Mouse (Mus musculus) embryo, embryonic 11 days (tissue): ENCODE data around the gene Entpd7.
A peak's percentile ranks its signal among the peaks of the same experiment; 100 is the strongest.

Source experiments
- DNase-seq: peaks from one replicate; pipeline ENCODE4 v3.0.0-alpha.2; 2015

The Entpd7 gene

DNA sequence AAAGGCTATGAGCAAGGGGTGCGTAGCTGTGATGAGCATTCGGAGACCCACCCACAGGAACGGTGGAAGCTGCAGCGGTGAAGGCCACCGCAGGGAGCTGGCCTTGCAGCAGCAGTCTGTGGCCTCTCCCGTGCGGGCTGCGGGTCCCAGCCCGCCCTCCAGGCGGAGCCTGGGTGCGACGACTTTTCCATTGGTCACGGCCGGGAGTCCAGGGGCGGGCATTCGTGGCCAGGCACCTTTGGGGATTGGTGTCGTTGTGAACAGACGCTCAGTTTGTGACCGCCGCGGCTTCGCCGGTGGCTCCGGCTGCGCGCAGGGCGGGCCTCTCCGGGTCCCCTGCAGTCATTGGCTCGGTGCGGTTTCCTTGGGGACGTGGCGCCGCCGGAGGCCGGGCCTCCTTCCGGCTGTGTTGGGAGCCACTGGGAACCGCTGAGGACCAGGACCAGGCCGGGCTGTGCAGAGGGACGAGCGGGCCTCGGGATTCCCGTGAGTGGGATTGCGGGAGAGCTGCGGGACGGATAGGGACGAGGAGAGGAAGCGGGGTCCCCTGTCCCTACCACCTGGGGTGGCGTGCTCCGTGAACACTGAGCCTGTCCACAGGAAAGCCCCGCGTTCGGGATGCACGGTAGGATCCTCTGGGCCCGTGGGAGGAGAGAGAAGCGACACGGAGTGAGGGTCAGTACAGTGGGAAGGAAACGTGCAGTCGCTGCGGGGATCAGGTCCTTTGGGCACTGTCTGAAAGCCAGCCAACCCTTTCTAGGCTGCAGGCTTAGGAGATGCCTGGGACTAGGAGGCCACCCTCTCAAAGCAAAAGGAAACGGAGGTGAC lies at the start of gene Entpd7:
TSS of gene Entpd7 (plus strand) at position 254 of the 828 bp plus-strand sequence.
- DNase-seq = peak; percentile 97

DNA sequence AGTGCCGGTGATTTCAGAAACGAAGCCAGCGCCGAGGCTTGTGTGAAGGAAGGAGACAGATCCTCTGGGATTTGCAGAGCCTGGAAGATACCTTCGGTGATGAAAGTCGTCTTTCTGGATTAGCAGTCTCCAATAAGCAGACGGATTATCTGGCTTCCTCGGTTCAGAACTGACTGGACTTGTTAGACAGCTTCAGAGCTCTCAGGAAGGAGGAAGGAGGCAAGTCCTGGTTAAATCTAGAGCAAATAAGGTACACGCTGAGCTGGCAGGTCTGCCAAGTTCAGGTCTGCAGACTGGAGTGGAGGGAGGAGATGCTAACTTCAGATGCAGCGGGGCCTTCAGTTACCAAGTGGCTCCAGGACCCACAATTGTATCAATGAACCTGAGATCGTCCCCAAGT lies 47.6 kb upstream of the Entpd7 start:
- DNase-seq = no peak

DNA sequence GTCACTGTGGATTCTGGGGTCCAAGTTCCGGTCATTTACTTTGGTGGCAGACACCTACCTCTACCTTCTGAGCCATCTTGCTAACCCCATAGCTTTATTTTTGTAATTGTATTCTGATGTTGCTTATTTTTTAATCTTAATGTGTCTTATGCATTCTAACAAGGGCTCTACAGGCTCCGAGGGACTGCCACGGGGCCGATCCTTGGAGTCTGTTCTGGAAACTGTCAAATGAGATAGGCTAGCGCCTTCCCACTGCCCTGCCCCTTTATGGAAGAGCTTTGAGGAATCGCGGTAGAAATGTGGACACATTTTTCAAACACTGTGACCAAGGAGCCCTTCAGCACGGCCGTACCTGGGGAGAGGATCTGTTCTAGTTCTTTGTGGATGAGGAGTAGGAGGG lies 46.6 kb upstream of the Entpd7 start:
- DNase-seq = no peak

DNA sequence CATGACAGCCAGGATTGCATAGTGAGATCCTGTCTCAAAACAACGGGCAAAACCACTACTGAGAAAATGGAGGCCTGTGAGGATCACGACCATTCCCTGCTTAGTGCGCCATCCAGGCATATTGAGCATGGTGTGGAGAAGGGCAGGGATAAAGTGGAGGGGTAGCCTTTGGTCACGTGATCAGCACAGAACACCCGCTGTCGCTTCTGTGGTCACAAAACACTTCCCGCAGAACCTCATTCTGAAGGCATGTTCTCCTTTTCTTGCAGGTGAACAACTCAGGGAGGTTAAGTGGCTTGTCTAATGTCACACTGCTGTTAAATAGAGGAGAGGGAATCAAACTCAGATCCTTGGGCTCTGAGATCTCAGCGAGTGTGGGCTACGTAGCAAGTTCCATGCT lies 44.0 kb upstream of the Entpd7 start:
- DNase-seq = no peak

DNA sequence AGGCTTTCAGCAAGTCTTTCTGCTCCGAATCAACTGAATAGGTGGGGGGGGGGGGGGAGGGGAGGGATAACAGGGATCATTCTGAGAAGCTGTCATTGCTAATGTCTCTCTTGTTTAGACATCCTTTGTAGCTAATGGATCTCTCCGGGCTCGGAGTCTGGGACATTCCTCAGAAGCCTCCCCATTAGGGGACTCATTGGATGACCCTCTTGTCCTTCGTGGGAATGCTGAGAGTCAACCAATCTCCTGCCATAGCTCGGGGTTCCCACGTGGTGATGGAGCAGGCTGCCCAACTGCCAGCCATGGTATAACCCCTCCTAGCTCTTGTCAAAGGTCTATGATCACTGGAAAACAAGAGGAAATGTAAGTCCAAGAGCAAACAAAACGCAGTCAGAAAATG lies 42.6 kb upstream of the Entpd7 start:
- DNase-seq = no peak

DNA sequence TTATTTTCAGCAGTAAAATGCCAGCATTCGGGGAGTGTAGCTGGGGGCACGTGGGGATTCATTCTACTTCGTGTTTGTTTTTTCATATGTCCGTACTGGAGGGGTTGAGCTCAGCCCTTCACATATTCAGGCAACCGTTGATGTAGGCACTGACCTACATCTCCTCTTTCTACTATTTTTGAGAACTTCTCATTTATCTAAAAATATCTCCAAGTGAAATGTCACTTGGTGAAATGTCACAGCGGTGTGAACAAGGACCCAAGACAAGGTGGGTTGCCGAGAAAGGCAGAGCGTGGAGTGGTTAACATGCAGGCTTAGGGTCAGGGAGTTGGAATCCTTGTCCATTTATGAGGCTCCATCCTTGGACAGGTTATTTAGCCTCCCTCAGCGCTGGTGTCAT lies 42.2 kb upstream of the Entpd7 start:
- no peak for DNase-seq

DNA sequence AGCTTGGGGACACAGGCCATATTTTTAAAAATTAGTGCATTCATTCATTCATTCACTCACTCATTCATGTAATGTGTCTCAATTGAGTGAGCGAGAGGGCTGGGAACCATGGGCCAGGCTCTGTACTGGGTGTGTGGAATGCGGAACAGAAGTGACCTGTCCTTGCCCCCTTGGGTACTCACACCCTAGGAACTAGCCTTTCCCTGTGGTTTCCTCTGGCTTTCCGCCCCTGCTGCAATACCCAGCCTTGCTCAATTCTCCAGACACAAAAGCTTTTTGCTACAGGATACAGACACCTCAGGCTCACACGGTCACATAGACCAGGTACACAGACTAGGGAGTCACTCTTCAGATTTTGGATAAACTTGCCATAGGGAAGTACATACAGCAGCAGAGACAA lies 41.1 kb upstream of the Entpd7 start:
- no peak for DNase-seq

DNA sequence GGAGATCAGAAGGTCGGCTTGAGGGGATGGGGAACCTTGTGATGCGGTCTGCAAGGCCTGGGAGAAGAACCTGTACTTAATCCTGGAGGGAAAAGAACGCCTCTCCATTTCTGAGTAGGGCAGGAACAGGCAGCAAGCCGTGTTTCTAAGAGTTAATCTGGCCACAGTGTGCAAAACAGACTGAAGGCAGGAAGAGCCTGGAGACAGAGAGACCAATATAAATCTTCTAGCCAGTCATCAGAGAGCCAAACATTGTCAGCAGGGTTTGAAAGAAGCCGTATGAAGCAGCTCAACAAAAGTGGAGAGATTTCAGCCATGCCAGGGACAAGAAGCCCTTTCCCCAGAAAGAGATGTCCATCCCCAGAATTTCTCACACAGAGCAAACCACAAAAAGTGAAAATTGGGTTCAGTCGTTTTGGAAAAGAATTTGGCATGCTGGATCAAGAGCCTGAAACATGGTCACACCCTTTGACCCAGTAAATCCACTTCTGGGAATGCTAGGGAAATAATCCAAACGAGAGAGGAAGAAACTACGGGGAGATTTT lies 38.2 kb upstream of the Entpd7 start:
- no peak for DNase-seq

DNA sequence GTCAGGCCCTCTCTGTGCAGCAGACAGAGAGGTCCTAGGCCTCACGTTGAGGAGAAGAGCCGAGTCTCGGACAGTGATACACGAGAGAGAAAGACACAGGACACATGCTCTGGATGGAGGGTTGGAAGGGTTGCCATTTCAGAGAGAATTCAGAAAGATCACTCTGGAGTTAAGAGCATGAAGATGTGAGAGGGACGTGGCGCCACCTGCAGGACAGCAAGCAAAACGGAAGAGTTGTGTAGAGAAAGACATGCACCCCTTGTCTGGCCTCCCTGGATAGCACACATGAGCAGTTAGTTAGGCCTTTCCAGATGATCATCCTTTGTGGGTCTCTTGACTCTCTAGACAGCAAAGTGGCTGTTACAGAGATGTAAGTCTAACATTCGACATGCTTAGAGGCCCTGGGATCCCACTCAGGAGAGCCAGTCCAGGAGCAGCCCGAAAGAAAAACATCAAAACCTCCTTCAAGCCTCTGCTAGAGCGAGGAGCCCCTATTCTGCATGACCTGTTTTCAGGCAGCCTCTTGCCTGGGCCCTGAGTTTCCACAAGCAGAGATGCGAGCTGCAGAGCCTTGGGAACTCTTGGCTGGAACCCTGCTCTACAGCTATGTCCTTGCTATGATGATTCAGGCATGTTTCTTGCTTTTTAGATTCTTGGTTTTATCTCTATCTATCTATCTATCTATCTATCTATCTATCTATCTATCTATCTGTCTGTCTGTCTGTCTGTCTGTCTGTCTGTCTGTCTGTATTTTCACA lies 33.6 kb upstream of the Entpd7 start:
- peak; percentile 79 for DNase-seq

DNA sequence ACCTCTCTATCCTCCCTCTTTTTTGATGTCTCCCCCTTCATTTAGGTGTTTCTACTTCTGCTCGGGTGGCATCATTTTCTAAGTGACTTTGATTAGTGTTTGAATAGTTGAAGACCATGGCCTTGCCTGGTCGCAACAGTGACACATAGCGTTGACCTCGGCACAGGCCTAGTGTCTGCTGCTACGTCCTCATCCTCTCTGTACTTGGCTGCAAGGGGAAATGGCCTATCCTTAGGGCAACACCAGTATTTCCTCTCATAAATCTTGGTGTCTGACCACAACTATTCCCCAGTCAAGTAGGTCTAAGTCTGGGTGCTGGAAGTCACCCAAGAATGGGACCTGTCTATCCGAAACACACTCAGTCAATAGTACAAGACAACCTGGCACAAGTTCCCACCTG lies 29.8 kb upstream of the Entpd7 start:
- no peak for DNase-seq

DNA sequence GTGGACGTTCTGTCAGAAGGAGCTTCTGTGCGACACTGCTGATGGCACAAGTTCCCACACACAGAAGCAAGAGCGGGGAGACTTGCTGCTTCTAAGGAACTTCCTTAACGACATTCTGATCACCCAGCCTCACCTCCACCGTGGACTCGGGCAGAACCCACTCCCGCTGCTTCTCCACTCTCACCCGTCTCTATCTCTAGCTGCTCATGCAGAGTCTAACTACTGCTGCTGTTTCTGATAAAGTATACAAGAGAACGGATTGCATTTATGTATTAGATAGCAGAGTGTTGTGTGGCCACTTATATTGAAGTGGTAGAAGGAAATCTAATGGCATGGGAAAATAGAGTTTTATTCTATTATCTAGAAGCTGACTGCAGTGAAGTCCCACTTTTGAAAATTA lies 28.7 kb upstream of the Entpd7 start:
- DNase-seq = no peak

DNA sequence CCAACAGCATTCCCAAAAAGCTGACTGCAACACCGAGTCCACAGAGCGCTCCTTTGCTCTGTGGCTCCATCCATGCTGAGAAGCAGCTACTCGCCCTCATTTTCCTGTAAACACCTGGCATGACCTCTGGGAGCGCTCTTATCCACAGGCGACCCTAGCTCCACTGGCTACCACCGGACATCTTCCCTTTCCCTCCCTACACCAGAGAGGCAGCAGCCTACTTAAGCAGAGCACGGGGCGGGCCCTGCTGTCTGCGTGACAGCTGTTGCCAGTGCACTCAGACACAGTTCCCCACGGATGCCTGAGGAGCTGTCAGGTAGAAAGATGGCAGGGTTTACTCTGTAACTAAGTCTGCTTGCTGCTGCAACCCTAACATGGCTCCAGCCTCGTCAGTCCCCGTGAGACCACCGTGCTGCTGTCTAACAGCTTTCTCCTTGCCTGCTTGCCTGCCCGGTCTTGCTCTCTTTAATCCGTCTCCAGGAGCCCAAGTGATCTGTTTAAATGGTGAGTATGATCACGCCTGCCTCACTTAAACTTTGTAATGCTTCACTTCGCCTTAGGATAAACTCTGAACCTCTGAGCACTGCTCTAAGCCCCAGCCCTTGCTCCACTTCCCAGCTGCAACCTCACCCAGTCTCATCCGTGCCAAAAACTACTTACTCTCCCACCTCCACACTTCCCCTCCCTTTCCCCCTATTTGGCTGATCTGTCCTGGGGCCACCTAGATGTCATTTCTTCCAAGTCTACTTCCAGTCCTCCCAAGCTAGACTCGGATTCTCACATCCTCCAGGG lies 27.1 kb upstream of the Entpd7 start:
- DNase-seq = peak; percentile 72

DNA sequence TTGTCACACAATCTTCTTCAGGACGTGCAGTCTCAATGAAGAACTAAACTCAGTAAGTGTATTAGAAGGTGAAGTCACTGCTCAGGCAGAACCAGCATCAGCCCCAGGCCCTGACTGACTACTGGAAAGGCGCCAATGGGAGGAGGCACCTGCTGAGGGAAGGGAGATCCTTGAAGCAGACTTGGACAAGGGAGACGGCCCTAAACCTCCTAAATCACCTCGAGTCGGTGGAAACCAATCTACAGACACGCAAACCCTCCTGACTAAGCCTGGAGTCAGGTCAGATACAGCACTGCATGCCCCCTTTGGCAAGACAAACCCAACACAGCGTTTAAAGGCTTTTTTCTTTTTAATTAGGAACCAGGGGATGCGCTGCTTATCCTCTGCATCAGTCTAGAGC lies 26.0 kb upstream of the Entpd7 start:
- no peak for DNase-seq

DNA sequence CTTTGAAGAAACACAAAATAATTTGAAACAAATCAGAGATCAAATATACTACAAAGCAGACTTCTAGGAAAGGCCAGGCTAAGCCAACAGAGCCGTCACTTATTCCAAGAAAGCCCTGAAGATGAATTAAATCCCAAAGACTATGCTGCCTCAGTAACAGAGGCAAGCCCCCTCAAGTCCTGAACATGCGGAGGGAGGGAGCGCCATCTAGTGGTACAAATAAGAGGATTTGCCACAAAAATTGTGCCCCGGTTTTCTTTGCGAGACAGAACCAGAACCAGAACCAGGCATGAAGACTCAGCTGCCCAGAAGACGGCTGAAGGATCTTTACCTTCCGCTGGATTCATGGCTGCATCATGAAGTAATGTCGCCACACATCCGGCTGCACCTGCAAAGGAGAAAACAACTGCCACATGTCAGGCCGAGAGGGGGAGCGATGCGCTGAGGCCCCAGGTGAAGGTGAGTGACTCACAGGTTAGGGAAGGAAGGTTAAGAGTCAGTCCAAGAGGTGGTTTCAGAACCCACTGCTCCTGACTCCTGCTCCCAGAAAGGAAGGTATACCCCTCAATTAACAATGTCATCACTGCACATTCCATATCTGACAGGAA lies 23.9 kb upstream of the Entpd7 start:
- peak; percentile 67 for DNase-seq

DNA sequence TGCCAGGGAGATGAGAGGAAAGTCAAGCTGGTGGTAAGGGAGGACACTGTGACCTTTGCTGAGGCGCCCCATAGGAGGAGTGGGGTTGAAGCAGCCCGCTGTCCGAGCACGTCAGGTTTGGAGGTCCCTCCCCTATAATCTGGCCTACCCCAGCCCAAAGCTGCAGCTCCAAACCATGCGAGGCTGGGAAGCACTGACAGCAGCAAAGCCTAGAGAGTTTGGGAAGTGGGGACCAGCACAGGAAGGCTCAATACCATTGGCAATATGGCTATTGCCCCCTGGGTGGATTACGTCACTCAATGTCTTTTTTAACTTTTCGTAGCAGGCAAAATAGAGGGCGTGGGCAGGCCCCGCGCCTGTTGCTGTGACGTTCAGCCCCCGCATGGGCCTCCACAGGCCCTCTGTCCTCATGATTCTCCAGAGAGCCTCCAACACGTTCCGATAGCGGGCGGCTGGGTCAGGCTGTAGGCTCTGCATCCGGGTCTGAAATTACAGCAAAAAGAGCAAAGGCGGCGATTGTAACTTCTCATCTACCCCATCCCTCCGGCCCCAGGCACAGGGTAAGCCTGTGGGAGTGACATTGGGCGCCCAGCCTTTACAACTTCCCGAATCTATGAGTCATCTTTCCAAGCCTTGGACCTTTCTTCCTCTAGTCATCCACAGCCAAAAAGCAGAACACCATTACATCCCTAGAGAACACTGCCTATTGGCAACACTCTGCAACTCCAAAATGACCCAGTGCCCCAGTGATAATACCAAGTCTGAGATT lies 22.6 kb upstream of the Entpd7 start:
- no peak for DNase-seq

DNA sequence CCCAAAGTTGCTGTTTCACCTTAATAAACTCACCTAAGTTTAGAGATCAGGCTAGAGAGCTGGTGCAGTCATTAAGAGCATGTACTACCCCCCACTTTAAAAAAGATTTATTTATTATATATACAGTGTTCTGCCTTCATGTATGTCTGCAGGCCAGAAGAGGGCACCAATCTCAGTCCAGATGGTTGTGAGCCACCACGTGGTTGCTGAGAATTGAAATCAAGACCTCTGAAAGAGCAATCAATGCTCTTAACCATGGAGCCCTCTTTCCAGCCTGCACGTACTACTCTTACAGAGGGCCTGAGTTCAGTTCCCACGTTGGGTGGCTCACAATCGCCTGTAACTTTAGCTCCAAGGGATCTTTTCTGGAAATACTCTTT lies 22.1 kb upstream of the Entpd7 start:
- no peak for DNase-seq

DNA sequence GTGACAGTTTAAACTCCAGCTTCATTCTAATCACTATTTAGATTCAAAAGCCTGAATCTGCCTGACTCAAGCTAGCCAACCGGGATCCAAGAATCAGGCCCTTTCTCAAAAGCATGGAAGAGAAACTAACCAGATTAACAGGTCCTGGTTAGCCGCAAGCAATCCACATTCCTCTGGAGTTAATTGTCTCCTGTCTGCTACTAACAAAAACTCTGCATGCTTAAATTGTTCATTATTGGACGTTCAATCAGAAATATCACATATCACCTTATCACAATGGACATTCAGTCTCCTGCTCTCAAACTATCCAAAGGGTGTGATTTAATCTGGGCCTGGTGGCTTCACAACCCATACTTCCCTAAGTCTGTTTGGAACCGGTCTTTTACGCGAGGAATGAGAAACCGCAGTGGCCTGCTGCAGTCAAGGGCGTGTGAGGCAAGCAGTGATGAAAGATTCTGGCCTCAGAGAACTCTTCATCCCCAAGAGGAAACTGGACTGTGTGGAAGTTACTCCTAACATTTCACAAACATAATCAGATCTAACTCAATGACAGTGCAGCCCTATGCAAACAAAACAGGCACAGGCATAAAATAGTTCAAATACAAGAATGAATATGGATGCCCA lies 20.2 kb upstream of the Entpd7 start:
- no peak for DNase-seq

DNA sequence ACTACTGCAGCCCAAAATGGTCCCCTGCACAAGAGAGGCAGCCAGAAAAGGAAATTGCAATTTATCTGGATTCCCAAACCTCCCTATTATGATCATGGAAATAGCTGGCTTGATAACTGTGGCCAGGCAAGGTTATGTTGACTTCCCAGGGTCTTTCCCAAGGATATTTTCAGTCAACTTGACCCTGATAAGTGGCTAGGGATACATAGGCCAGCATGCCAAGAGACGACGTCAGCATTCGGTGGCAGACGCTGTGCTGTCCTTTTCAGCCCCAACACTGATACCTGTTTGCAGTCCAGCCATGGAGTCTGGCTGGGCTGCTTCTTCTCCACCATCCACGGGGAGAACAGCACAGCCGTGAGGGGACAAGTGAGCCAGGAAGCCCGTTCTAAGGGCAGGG lies 18.4 kb upstream of the Entpd7 start:
- DNase-seq = no peak

DNA sequence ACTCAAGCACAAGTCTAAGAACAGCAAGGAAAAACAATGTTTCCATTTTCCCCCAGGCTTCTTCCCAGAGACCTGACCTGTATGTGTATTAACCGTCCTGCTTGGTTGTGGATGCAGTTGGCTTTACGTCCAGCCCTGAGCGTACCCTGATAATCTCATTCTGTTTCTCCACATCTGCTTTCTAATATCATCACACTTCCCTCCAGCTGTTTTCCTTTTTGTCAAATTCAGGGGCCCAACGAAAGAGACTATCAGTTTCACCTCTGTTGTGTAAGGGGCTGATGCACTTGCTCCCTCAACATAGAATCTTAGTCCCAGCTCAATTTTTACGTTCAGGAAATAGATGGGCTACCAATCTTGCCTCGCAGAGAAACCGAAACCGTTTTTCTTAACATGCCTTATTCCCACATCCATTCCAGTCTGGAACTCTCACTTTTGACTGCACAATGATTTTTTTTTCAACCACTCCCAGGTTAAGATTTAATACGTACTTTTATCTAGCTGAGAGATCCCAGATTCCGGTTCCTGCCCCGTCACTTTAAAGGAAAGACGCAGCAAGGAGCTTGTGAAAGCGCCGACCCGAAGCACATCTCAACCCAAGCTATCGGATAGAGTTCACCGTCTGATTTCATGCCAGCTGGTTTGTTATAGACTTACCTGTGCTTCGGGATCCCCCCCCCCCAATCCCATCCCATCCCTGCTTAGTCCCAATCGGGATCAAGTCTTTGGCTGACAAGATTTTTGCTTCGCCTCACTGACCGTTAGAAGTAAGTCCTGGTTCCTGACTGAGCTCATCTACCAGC lies 15.8 kb upstream of the Entpd7 start:
- no peak for DNase-seq

DNA sequence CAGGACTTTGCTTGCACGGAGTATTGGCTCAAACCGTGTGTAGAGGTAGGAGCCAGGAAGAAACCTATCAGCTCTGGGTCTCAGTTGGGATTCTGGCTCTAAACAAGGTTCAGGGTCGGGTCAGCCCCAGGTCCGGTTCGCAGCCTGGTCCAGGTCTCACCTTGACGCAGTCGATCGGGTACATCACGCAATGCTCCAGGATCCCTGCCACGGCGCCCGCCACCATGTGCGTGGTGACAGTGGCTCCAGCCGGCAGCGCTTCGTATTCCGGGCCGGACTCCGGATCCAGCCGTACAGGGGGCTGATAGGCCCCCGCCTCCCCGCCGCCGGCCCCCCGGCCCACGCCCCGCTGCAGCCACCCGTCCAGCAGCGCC lies 15.2 kb upstream of the Entpd7 start:
- DNase-seq = no peak
